Mouse (Mus musculus) CD4-positive, CD25-positive, alpha-beta regulatory T cell, adult 4 months (primary cell): ENCODE measurements around the gene Rimkla. TPM values are rescaled to one million over a fixed set of nuclear protein-coding genes. Genes with fewer than 3 reads are reported as not detected.
"Not testable (repeated sequence)": the region's sequence is repeated elsewhere in the genome, so short reads cannot be mapped to it uniquely, and the experiment has no call there.

Source experiments
- ATAC-seq: one replicate; pipeline ENCODE4 v1.8.0; 2017
- polyA plus RNA-seq, 2 experiments: library from polyadenylated mRNA; unstranded; fragments of 100-300 nt; shearing (Covaris generic); gene quantifications; one replicate each; pipeline ENCODE4 v1.2.1; 2017

Rimkla gene
- under 1 TPM in 1 of 2 experiments, not detected in 1; 0.11 TPM for polyA plus RNA-seq

DNA sequence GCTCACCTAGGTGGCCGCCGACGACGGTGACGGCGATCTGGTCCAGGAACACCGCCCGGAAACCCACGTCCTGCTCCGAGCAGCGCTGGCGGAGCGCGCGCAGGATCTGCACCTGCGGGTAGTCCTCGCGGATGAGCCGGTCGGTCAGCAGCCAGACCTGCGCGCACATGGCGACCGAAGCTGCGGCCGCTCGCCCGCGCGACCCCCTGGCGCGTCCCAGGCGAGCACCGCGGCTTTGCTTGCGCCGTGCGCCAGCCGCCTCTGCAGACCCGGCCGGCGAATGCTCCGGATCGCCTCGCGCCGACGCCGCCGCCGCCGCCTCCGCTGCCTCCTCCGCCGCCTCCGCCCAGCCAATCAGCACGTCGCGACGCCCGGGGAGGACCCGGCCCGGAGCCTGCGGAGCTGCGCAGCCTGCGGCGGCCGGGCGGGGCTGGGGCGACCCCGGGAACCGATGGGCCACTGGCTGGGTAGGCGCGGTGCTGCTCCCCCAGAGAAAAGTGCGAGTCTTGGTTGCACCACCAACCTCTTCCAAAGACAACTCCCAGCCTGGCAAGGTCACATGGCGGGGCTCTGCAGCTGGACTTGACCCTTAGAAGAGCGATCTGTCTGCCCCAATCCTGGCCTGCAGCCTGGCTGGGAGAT lies at the start of gene Rimkla:
Gene Rimkla, minus strand, starts transcription at position 338 of the 642 bp plus-strand sequence.
- ATAC-seq, result peak; percentile 85

DNA sequence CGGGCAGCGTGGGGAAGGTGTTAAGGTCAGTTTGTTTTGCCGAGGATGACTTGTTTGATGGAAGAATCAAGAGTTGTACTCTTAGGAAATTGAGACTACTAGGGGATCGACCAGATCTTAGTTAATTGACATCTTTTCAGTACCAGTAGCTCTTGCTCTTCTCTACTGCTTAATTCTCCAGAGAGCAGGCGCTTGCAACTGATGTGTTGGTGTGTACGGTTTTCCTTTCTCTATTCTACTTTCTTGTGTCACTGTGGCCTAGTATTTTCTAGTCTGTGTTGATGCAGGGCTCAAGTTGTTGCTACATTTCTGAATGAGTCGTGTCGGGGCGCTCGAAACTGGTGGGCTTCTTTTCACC lies 48.1 kb upstream of the Rimkla start:
- ATAC-seq, result peak; percentile 3

DNA sequence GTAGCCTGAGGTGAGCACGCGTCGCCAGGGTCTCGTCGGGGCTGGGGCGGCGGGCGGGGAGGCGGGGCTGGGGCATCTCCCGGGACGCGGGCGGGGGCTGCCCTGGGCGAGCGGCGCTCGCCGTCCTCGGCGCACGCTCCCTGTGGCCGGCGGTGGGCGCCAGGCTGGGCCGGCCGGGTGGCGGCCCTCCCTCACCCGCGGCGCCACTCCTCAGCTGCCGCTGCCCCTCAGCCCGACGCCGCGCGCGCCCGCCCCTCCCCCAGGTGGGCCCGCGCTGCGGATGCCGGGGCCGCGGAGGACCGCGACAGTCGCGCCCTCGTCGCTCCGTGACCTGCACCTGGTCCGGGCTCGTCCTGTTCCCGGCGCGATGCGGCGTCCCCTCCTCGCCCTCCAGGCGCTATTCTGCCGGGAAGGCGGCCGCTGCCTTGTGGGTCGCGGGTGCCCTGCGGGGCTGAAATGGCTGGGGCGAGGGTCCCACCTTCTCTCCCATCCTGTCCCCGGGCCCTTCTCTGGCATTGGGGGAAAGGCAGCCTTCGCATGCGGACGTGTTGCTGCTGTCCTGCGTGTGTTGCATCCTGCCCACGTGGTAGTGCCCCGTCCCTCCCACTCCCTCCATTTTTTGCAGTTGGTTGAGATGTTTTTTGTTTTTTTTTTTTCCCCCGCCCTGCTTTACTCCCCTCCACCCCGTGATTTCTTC lies 47.6 kb upstream of the Rimkla start:
- peak; percentile 71 for ATAC-seq

DNA sequence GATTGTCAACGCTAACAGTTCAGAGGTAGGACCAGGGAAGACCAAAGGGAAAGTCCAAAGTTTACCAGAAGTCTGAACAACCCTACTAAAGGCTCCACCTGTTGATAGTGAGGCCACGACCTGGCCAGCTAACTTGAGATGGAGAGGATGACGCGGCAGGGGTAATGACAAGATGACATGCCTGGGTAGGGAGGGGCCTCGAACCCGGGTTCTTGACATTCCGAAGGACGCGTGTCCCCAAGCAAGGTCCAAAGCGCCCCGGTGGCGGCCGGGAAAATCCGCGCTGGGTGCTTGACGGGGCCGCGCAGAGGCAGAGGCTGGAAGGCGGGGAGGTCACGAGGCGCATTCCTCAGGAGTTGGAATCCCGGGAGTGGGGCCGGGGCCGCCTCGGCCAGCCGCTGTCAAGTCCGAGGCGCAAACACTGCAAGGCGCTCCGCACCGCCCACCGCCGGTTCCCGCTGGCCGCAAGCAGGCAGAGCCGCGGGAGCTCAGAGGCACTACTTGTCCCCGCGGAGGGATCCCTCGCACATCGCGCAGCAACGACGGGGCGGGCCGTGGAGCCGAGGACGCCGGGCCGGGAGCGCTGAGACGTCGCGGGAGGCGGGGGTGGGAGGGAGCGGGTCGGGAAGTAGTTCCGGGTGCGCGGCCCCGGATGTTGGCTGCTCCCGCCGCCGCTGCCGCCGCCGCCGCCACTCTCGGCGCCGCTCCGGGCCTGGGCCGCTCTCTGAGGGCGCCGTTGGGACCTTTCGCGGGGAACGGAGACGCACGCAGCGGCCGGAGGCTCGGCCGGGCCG lies 46.8 kb upstream of the Rimkla start, which contains the start of gene Frg2f1:
Gene Frg2f1, minus strand, starts transcription at position 499 of the 794 bp plus-strand sequence.
- ATAC-seq, result peak; percentile 82

GRCm38 (mm10) chr4:119537436-119537835 lies 45.0 kb upstream of the Rimkla start:
- ATAC-seq, result no peak

- not testable (repeated sequence) for ATAC-seq
Observed at GRCm38 (mm10) chr4:119536615-119537014, 44.2 kb upstream of the Rimkla start, which contains the start of gene Foxj3. Foxj3 (plus strand) TSS chr4:119537004.

DNA sequence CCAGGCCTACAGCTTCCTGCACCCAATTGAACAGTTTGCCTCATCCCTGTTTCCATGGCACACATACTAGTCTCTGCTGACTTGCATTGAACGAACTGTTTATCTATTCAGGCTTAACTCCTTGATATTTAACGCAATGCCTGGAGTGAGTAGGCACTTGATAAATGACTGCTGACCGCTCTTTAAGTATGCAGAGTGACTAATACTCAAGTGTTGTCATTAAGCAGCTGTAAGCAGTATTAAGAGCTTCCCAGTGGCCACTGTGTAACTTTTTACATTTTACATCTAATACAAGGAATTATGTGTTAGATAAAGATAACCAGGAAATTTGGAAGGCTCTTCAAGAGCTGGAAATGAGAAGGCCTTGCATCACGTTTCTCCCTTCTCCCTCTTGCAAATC lies 42.7 kb upstream of the Rimkla start:
- no peak for ATAC-seq

DNA sequence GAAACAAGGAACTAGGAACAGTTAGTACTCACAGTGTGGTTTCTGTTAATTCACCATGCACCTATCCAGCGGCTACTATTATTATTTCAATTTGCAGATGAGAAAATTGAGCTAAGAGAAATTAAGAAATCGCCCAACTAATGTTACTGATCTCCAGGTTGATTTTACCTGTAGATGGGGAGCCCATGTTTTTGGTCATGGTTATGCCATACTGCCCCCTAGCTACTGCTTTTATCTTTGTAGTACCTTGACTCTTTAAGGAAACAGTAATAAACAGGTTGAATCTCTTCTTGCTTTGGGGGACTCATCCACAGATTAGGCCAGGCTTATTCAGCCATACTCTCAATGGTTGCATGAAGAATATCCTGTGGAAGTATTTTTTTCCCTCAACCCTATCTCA lies 39.4 kb upstream of the Rimkla start:
- peak; percentile 41 for ATAC-seq

- no peak for ATAC-seq
Observed at GRCm38 (mm10) chr4:119526329-119526845, 34.0 kb upstream of the Rimkla start.

DNA sequence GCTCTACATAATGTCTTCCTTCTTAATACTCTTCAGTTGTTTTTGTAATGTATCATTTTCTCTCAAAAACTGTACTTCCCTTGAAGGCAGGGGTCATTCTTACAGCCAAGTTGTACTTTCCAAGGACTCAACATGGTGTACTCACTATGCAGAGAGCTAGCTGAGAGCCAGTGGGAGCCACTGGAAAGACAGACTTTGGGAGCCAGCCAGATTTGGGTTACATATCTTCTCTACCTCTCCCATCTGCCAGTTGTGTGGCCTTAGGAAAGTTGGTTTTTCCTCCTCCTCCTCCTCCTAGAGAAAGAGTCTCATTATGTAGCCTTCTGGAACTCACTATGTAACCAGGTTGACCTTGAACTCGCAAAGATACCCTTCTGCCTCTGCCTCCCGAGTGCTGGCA lies 32.0 kb upstream of the Rimkla start:
- ATAC-seq, result no peak

- no peak for ATAC-seq
Observed at GRCm38 (mm10) chr4:119524010-119524409, 31.6 kb upstream of the Rimkla start.

DNA sequence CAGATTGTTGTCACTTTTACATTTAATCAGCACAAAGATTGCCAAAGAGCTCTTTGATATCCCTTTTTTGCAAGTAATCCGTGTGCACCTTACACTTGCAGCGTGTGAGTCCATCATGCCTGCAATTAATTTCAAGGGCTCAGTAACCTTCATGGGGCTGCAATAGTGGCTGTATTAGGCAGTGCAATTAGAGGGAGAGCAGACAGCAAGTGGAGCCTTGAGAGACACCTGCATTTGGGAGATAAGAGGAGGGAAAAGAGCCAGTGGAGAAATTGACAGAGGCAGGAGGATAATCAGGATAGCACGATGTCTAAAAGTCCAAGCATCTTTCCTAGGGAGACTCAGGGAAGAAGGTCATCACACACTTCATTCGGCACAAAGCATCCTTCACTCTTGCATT lies 31.1 kb upstream of the Rimkla start:
- no peak for ATAC-seq

DNA sequence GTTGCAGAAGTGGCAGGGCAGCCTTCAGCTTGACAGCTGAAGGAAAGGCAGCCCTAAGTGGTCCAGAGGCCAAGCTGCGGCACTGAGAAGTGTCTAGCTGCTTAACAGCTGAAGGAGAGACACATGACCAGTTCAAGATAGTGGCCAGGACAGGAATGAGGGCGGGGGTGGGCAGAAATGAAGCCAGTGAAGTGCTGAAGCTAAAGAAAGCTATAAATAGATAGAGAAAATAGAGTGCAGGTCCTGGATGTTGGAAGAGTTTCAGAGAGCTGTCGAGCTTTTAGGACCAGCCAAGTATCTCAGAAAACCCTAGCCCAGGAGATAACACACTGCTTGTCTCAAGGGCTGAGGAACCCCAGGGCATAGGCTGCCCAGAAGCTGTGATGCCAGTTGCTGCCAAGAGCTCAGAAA lies 20.3 kb upstream of the Rimkla start:
- no peak for ATAC-seq

DNA sequence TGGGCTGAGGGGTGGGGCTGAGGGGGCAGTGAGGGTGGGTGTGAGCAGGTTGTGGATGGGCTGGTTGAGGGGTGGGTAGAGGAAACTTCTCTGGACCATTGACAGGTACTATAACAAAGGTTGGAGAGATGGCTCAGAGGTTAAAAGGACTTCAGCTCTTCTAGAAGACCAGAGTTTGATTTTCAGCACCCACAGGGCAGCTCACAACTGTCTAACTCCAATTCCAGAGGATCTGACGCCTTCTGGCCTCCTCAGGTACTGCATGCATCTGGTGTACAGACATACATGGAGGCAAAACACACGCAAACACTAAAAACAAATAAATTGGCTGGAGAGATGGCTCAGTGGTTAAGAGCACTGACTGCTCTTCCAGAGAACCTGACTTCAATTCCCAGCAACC lies 19.2 kb upstream of the Rimkla start:
- ATAC-seq, result no peak

GRCm38 (mm10) chr4:119498319-119498848 lies 6.0 kb upstream of the Rimkla start:
- ATAC-seq, result no peak

DNA sequence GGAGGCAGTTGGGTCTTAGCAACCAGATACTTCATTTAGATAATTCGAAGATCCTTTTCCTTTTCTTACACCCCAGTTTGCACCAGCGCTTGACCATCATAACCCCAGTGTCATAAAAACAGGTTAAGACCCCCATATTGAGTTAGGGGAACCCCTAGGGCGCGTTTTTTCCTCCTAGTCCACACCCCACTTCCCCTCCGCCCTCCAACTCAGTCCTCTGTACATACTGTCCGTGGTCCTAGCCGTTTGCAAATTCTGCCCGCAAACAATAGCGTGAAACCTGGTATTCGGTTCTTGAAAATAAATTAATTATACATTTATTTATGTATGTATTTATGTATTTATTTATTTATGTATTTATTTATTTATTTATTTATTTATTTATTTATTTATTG lies 502 bp upstream of the Rimkla start:
- ATAC-seq, result no peak

GRCm38 (mm10) chr4:119490806-119491205 lies 1.6 kb downstream of the Rimkla start:
- ATAC-seq, result no peak

- ATAC-seq, result no peak
Observed at GRCm38 (mm10) chr4:119489666-119490065, 2.8 kb downstream of the Rimkla start.

DNA sequence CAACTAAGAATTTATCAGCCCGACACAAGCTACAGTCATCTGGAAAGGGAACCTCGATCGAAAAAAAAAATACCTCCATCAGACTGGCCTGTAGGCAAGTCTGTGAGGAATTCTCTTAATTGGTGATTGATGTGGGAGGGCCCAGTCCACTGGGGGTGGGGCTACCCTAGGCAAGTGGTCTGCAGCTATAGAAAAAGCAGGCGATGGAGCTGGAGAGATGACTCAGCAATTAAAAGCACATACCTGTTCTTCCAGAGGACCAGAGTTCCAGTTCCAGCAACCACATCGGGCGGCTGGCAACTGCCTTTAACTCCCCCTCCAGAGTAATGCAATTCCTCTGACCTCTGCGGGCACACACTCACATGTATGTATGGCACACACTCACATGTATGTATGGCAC lies 7.5 kb downstream of the Rimkla start:
- ATAC-seq, result no peak

DNA sequence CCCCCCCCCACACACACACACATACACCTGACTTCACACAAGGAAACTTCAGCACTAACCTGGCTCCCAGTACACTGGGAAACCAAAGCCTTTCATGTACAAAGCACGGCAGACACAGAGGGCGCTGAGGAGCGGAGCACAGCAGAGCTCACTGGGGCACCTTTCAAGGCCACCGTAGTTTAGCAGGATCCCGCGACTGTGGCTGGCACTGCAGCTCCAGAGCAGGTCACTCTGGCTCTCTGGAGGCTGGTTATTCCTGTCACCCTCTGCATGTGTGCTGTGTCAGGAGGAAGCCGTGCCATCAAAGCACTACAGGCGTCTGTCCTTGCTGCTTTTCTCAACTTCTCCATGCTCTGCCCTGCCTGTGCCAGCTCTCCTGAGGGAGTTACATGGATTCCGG lies 9.4 kb downstream of the Rimkla start:
- ATAC-seq, result no peak

- no peak for ATAC-seq
Observed at GRCm38 (mm10) chr4:119473150-119473549, 19.3 kb downstream of the Rimkla start.

GRCm38 (mm10) chr4:119472545-119472944 lies 19.9 kb downstream of the Rimkla start:
- ATAC-seq, result no peak
